Mouse (Mus musculus) brain, embryonic 14.5 days (tissue): ENCODE measurements around the gene Cox11.

Experiments used
- CTCF ChIP-seq: fragments of 200-500 bp; IDR thresholded peaks from 2 replicates; pipeline ENCODE4 v1.5.1; 2012; ENCODE audit warnings: inconsistent platforms, mild to moderate bottlenecking, moderate library complexity, borderline replicate concordance; ENCODE audit not compliant: insufficient read depth, insufficient read length; ENCODE audit errors: extremely low read depth
- POLR2A ChIP-seq: fragments of 200-500 bp; IDR thresholded peaks from 2 replicates; pipeline ENCODE4 v1.6.1; 2012; ENCODE audit warnings: mild to moderate bottlenecking, inconsistent platforms, borderline replicate concordance; ENCODE audit not compliant: poor library complexity, insufficient read depth, insufficient read length, severe bottlenecking; ENCODE audit errors: extremely low read depth

DNA sequence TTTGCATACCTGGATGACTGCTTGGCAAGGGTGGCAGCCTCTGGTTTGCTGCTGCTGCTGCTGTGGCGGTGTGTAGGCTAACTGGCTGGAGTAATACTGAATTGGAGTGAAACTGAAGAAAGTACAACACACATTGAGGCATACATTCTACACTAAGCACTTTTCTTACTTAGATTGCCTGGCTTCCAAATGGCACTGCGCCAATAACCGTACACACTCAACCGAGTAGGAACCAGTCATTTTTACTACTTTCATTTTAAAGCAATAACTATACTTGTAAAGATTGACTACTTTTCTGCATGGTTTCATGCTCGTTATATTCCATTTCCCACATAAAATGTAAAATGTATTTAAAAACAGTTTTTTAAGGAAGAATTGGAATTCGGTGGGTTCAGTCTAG, 11.8 kb downstream of the Cox11 start:
- TF ChIP-seq CTCF = no peak
- TF ChIP-seq POLR2A = no peak
